Mouse (Mus musculus) cerebellum, adult 18-20 months (tissue): ENCODE data around the gene Tmod1.

ENCODE experiments used
- DNase-seq, 2 experiments: peaks; one replicate each; pipeline ENCODE4 v3.0.0; 2021

Tmod1 gene

GRCm38 (mm10) chr4:46092429-46093076 lies 53.8 kb downstream of the Tmod1 start:
- DNase-seq: peak; percentile 76 to 83

- peak; percentile 62 to 63 for DNase-seq
Observed at GRCm38 (mm10) chr4:46094916-46095825, 56.4 kb downstream of the Tmod1 start.

- no peak for DNase-seq
Observed at GRCm38 (mm10) chr4:46095826-46096159, 57.1 kb downstream of the Tmod1 start.

DNA sequence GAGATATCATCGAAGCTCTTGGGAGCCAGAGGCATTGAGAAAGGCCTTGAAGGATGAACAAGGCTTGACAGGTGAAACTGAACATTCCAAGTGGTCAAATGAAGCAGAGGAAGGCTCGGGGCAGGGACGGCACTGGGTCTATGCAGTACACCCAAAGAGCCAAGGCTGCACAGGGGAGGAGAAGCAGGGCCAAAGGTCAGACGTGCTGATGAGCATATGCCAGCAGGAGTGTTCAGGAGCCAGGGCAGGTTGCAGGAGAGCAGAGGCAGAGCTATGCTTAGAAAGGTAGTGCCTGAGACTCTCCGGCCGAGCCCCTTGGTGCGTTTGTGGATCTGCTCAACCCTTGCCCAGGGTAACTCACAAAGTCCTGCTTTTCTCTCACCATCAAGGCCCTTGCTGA lies 57.8 kb downstream of the Tmod1 start:
- no peak for DNase-seq

GRCm38 (mm10) chr4:46097591-46097990 lies 58.9 kb downstream of the Tmod1 start:
- no peak for DNase-seq

GRCm38 (mm10) chr4:46099132-46099531 lies 60.4 kb downstream of the Tmod1 start:
- peak in 1 of 2 experiments; percentile 55 for DNase-seq

DNA sequence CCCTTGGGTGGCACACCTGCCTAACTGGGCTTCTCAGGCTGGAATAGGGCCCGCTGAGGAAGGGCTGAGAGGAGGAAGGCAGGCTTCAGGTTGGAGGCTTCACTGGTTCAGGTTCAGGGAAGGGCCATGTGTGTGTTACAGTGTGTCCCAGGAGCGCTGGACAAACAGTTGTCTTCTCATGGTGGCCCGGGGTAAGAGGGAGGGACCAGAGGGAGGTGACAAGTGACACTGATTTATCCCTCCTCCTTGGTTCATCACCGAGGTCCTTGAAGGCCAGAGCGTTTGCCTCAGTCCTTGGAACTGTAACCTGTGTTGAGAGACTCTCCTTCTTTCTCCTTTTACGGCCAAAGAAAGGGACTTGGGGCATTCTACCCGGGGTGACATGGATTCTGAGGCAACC lies 61.8 kb downstream of the Tmod1 start:
- DNase-seq: no peak

DNA sequence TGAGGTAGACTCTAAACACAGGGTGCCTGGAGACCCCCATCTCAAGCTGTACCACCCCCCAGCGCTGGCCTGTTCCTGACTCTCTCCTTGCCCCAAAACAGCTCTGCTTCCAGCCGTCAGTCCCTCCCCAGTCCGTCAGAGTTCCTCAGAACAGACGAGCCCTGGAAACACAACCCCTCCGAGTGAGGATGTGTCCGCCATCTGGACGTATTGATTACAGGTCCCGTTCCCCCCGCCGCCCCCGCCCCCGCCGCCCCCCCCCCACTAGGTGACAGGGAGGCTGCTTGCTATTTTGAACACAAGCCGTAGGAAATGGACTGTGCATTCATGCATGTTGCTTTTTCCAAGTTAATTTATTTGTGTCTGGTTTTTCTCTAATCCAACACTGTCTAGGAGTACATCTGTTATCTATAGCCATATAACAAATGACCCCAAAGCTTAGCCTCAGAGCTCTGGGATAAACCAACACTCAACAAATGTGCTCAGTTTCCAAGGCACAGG lies 62.5 kb downstream of the Tmod1 start:
- no peak for DNase-seq

GRCm38 (mm10) chr4:46102078-46102769 lies 63.5 kb downstream of the Tmod1 start:
- no peak for DNase-seq

DNA sequence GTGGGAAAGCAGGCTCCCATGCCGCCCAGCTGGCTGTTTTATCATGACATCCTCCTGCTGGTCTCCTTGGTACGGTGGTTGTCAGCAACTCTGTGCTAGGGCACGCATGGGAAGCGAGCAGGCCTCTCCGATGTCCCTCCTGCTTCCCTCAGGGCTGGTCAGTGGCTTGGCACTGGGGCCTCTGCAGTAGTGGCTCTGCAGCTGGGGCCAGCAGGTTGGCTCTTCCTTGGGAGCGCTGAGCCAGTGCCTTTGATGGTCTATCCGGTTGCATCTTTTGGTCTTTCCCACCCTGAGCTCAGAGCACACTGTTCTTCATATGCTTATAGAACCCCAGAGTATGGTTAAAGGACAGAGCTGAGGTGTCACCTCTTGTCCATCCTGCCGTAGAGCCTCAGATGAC lies 71.3 kb downstream of the Tmod1 start:
- no peak for DNase-seq

DNA sequence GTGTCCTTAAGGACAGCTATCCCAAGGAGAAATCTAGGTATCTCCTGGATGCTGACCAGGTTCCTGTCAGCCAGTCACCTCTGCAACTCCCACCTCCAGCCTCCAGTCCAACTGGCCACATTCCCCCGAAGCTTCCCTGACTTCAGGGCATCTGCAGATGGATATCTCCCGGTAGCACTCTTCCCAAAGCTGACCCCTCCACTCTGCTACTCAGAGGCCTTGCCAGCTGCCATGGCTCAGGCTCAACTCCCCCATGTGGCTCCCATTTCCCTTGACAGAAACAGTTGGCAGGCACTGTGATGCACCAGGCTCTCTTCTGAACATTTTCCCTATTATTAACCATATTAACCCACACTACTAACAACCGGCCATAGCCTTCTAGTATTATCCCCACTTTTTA lies 72.6 kb downstream of the Tmod1 start:
- peak; percentile 59 to 69 for DNase-seq

- DNase-seq: no peak
Observed at GRCm38 (mm10) chr4:46115308-46115707, 76.6 kb downstream of the Tmod1 start.

GRCm38 (mm10) chr4:46116544-46117175 lies 77.9 kb downstream of the Tmod1 start:
- DNase-seq: peak; percentile 81 to 89

DNA sequence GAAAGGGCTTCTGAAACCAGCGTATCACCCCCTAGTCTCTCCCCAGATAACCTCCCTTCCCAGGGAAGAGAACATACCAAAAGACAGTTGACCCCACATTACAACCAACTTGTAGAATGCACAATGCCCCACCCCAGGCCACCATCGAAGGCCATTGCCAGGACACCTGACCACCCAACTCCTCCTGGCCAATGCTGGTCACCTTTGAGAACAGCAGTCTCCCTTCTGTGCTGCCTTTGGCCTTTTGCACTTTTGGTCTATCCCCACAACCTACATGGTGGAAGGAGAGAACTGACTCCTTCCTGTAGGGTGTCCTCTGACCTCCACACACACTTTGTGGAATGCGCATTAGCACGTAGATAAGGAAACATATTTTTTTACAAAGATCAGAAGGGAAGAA lies 78.8 kb downstream of the Tmod1 start:
- DNase-seq: no peak

- no peak for DNase-seq
Observed at GRCm38 (mm10) chr4:46119514-46120094, 80.9 kb downstream of the Tmod1 start.

- DNase-seq: no peak
Observed at GRCm38 (mm10) chr4:46120767-46121166, 82.0 kb downstream of the Tmod1 start.

DNA sequence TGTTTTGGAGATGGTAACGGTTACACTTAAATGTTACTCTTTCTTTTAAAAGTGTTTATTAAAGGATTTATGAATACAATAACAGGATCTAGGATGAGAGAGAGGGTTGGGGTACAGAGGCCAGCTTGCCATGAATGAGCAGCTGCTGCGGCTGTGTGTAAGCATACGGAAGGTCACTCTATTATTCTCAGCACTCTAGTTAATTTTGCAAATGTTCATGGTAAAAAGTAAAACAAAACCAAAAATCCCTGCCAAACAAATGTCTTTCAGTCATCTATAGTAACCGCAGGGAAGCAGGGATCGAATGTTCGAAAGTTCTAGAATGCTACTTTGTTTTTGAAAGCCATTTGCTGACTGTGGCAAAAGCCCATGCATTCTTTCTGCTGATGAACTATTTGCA lies 84.6 kb downstream of the Tmod1 start:
- no peak for DNase-seq

- peak; percentile 83 to 88 for DNase-seq
Observed at GRCm38 (mm10) chr4:46126541-46126940, 87.8 kb downstream of the Tmod1 start.

DNA sequence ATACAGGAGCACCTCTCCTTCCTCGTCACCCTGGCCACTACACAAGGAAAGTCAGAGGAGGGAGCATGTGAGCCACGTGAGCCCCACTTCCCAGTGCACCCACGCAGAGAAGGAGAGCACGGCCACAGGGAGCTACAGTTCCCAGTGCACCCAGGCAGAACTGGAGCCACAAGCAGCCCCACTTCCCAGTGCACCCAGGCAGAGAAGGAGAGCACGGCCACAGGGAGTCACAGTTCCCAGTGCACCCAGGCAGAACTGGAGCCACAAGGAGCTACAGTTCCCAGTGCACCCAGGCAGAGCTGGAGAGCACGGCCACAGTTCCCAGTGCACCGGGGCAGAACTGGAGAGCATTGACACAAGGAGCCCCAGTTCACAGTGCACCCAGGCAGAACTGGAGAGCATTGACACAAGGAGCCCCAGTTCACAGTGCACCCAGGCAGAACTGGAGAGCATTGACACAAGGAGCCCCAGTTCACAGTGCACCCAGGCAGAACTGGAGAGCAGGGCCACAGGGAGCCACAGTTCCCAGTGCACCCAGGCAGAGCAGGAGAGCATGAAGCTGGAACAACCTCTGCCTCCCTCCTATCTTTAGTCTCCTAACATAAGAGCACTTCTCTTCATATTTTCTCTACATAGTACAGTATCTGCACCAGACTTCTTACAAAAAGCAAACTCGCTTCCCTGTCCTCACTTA lies 90.7 kb downstream of the Tmod1 start:
- no peak for DNase-seq

DNA sequence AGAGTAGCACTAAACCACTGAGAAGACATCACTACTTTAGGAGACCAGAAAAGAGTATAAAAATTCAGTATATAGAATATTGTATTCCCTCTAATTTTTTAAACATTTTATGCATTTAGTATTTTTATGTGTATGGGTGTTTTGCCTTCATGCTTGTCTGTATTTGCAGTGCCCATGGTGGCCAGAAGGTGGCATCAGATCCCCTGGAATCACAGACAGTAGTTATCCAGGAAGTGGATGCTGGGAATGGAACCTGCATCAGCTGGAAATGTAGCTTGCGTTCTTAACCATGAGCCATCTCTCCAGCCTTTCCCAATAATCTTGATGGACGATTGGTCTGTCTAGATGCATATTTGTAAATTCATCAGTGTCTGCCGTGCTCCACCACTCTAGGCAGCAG lies 91.5 kb downstream of the Tmod1 start:
- DNase-seq: peak; percentile 47 to 58

DNA sequence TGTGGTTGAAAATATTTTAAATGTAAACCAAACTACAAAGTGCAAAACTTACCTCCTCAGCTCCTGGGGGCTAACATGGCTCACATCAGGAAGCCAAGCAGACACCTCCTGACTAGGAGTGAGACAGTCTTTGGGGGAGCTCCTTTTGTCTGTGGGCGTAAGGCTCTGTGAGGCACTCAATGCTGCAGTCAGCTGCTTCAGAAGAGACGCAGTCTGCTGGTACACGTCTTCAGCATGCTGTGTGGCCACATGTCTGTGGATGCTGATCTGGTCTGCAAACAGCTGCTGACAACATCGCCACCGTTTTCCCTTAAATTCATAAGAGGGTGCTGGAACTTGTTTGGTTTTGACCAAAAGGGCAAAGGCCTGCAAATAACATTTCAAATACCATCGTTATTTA lies 93.1 kb downstream of the Tmod1 start:
- no peak for DNase-seq
